Mouse (Mus musculus) mature B cell (primary cell): ENCODE data around the gene Cxcl17.
"Not testable (repeated sequence)": the region's sequence is repeated elsewhere in the genome, so short reads cannot be mapped to it uniquely, and the experiment has no call there.

ENCODE experiments used
- in situ Hi-C: fragments of 300-500 bp; cut with MboI; formaldehyde crosslinking; loops from 2 replicates; pipeline ENCODE4 v1.14.3; 2019

The Cxcl17 gene

GRCm38 (mm10) chr7:25412833-25413441, at the start of gene Cxcl17:
Gene Cxcl17 (minus strand): TSS chr7:25412886.
- in situ Hi-C loops: no loop called here

DNA sequence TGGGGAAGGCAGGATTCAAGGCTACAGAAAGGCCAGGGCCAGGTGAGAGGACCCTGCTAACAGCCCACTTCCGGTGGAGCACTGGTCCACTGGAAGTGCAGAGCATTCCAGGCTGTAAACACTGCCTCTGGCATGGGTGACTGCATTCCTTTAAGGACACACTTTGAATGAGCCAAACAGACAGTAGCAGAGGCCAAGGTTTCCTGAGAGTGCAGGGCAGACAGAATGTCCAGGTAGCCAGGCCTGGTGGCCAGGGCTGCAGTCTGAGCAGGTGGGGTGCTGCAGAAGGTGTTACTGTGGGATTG, 49.3 kb upstream of the Cxcl17 start:
- in situ Hi-C loops: not testable (repeated sequence)

- in situ Hi-C loops: not testable (repeated sequence)
These were observed 48.8 kb upstream of the Cxcl17 start for GRCm38 (mm10) chr7:25461336-25462032.

- in situ Hi-C loops: no loop called here
These were observed 39.4 kb upstream of the Cxcl17 start for GRCm38 (mm10) chr7:25452103-25452502.

- in situ Hi-C loops: no loop called here
These were observed 37.5 kb upstream of the Cxcl17 start for GRCm38 (mm10) chr7:25449913-25450890.

DNA sequence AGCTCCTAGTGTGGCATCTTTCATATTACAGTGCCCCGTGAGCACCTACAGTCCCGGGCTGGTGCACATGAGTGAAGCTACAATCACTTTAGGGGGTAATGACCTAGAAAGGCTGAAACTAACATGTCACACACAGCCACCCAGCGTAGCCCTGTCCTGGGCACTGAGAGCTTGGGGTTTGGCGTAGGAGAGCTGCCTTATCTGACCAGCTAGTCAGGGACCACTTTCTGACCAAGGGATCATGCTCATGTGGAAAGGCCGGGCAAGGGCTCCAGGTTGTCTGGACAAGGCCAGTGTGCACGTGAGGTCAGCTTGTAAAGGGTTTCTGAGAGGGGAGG, 28.1 kb upstream of the Cxcl17 start:
- in situ Hi-C loops: no loop called here

DNA sequence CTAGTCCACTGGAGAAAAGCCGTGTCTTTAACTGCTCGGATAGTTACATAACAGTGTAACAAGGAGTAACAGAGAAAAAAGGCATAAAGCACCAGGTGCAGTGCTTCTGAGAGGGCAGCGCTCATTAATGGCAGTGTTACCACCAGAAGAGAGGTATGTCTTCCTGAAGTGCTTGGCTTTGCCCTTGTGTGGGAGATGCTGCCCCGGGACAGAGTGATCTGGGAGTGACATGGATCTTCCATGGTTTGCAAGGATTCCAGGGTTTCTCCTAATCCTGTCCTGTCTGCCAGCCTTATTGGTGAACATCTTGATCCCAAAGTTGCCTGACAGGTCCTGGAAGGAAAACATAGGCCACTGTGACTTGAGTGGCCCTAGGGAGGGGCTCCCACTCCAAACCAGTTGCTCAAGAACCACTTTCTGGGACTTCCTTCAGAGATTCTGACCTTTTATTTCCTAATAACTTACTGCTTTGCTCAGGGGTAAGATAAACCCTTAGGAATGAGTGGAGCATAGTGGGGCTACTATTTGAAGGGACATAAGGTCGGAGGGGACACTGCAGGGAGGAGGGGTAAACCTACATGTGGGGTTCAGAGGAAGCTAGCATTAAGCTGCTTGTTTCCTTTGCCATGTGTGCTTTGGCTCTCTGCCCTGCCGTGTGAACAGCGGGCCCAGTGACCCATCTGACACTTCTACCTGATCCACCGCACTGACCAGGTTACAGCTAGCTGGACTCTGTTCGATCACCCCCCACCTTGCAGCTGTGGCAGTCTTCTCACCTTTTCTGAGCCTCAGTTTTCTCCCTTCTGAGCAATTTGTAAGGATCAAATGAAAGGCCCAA, 27.5 kb upstream of the Cxcl17 start:
- in situ Hi-C loops: no loop called here

- in situ Hi-C loops: no loop called here
These were observed 26.6 kb upstream of the Cxcl17 start for GRCm38 (mm10) chr7:25439124-25439822.

GRCm38 (mm10) chr7:25436704-25437103, 24.0 kb upstream of the Cxcl17 start:
- in situ Hi-C loops: no loop called here

GRCm38 (mm10) chr7:25436226-25436625, 23.5 kb upstream of the Cxcl17 start:
- in situ Hi-C loops: no loop called here

DNA sequence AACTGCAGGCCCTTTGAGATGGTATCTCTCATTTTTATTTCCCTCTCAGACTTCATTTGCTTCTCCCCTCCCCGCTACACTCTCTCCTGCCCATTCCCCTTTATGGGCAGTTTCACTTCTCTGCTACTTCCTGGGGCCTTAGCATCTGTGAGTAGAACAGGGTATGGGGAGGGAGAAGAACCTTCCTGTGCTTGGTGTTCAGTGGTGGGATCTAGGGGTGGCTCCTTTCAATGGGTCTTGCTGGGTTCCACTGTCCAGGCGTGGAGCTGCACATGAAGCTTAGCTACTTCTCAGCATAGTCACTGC, 22.8 kb upstream of the Cxcl17 start:
- in situ Hi-C loops: no loop called here

- in situ Hi-C loops: no loop called here
These were observed 22.2 kb upstream of the Cxcl17 start for GRCm38 (mm10) chr7:25434654-25435545.

- in situ Hi-C loops: no loop called here
These were observed 21.3 kb upstream of the Cxcl17 start for GRCm38 (mm10) chr7:25433781-25434560.

- in situ Hi-C loops: no loop called here
These were observed 20.4 kb upstream of the Cxcl17 start for GRCm38 (mm10) chr7:25433007-25433541.

- in situ Hi-C loops: no loop called here
These were observed 19.7 kb upstream of the Cxcl17 start for GRCm38 (mm10) chr7:25432381-25432780.

DNA sequence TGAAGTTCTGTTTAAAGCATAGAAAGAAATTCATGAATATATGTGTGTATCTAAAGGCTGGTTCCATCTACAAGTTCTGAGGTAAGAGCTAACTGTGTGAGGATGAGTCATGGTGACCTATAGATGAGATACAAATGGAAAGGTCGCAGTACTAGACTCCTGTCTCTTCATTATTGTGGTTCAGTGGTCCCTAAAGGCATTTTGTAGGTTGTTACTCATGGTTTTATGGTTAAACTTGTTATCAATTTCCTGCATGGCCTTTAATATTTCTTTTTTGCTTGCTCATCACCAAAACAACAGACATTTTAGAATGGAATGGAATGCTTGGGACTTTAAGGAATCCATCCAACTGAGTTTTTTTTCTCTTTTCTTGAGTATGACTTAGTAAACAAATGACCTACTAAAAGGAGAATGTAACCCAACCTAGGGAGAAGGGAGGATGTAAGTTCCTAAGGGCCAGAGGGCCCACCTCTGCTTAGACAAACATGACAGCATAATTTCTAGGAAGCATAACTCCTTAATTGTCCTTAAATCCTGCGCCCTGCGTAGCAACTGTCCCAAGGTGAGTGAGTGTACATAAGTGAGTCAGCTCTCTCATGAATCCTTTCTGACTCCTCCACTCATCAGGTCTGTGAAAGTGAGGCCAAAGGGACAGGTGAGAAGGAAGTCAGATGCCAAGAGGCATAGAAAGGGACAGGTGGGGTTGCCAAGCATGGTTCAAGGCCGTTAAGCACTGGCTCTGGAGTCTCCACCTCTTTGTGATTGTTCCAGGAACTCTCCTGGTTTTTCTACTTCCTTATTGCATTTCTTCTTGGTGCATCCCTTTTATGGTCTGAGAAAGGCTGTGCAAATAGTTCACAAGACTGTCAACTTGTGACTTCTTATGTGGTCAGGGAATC, 17.4 kb upstream of the Cxcl17 start:
- in situ Hi-C loops: loop anchor here (5.0 kb wide), 2 partner anchors 47 to 172 kb away; partner anchors contain the start of gene Ceacam1

DNA sequence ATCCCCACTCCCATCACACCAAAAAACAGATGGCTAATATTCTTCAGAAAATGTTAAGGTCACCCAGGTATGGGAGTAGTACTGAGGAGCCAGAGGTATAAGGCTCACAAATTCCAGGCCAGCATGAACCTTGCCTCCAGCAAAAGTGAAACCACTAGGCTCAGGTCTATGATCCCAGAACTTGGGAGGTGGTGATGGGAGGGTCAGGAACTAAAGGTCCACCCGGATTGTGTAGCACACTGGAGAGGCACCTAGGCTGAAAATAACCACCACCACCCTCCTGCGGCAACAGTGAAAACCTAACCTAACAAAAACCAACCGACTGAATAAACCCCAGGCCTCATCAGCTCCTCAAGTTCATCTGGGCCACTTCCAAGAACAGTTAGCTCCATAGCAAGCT, 15.6 kb upstream of the Cxcl17 start:
- in situ Hi-C loops: loop anchor here (5.0 kb wide), 2 partner anchors 49 to 174 kb away; partner anchors contain the start of gene Ceacam1

DNA sequence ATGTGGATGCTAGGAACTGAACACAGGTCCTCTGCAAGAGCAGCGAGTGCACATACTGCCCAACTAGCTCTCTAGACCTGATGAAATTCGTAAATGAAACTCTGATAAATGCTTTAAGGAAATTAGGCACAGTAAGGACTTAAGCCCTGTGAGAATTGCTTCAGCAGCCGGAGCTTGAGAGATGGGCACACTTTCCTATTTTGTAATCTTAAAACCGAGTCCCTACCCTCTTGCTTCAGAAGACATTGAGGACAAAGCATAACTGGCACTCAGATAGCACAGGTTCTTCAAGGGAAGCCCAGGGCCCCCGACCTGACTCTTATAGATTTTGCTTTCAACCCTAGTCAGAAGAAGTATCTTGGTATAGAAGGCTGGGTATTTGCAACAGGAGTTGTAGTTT, 14.5 kb upstream of the Cxcl17 start:
- in situ Hi-C loops: loop anchor here (5.0 kb wide), 2 partner anchors 50 to 175 kb away; partner anchors contain the start of gene Ceacam1
